Mouse (Mus musculus): ENCODE data around the gene Gm2a. TPM values are rescaled to one million over a fixed set of nuclear protein-coding genes. Genes with fewer than 3 reads are reported as not detected.
A peak's percentile ranks its signal among the peaks of the same experiment; 100 is the strongest.

The Gm2a gene
- polyA plus RNA-seq, 1 experiment from 2014 or later = 84.3 TPM

- TF ChIP-seq CTCF (IDR thresholded peaks at IDR 0.05; ENCODE audit: low read depth) (no peak), EP300 (optimal IDR thresholded peaks at IDR 0.05) (no peak)
- 75% methylated on average over 4 of the region's 4 CpGs for WGBS
- Histone ChIP-seq H3K9me3 (ENCODE audit: control insufficient read depth, low read length) (no peaks in the 10 kb centered on the region), H3K4me1 (replicated peaks; ENCODE audit: control insufficient read depth, insufficient read depth) (no peaks in the 10 kb centered on the region), H3K36me3 (ENCODE audit: control insufficient read depth, insufficient read depth, low read length) (no peaks in the 10 kb centered on the region), H3K4me2 (replicated peaks; ENCODE audit: low read depth) (no peak overlapping the region), H3K9ac (ENCODE audit: low read length) (no peak overlapping the region), H3K27ac (replicated peaks) (no peak overlapping the region), H3K4me3 (ENCODE audit: low read depth, low read length) (no peak overlapping the region), H3K27me3 (ENCODE audit: control insufficient read depth, insufficient read depth, low read length) (no peaks in the 10 kb centered on the region)
- ATAC-seq (ENCODE audit: low FRiP score, low TSS enrichment) (no peak), DNase-seq (ENCODE audit: low spot score) (no peak)
Observed at GRCm38 (mm10) chr11:55148461-55148860, 50.5 kb downstream of the Gm2a start.

GRCm38 (mm10) chr11:55151608-55152007, 53.7 kb downstream of the Gm2a start, which contains the start of gene Slc36a3:
Slc36a3 (minus strand) TSS chr11:55151708.
- Histone ChIP-seq H3K4me3 (ENCODE audit: low read depth, low read length) (no peak within 1 kb of the TSS), H3K27me3 (ENCODE audit: control insufficient read depth, insufficient read depth, low read length) (no peaks in the 10 kb centered on the region), H3K27ac (replicated peaks) (no peak within 1 kb of the TSS), H3K4me1 (replicated peaks; ENCODE audit: control insufficient read depth, insufficient read depth) (no peaks in the 10 kb centered on the region), H3K36me3 (ENCODE audit: control insufficient read depth, insufficient read depth, low read length) (no peaks in the 10 kb centered on the region), H3K4me2 (replicated peaks; ENCODE audit: low read depth) (no peak within 1 kb of the TSS), H3K9me3 (ENCODE audit: control insufficient read depth, low read length) (no peaks in the 10 kb centered on the region), H3K9ac (ENCODE audit: low read length) (no peak within 1 kb of the TSS)
- 81% methylated on average over 3 of the region's 3 CpGs for WGBS
- TF ChIP-seq CTCF (IDR thresholded peaks at IDR 0.05; ENCODE audit: low read depth) (no peak), EP300 (optimal IDR thresholded peaks at IDR 0.05) (no peak)
- DNase-seq (ENCODE audit: low spot score) (no peak), ATAC-seq (ENCODE audit: low FRiP score, low TSS enrichment) (no peak)

- WGBS = 42% methylated on average over 3 of the region's 3 CpGs
- H3K27ac ChIP-seq (replicated peaks) = no peak overlapping the region
- TF ChIP-seq CTCF (IDR thresholded peaks at IDR 0.05; ENCODE audit: low read depth) = no peak
- no peak for TF ChIP-seq EP300 (optimal IDR thresholded peaks at IDR 0.05)
- H3K4me3 ChIP-seq (ENCODE audit: low read depth, low read length) = no peak overlapping the region
- H3K27me3 ChIP-seq (ENCODE audit: control insufficient read depth, insufficient read depth, low read length) = no peaks in the 10 kb centered on the region
- no peaks in the 10 kb centered on the region for H3K9me3 ChIP-seq (ENCODE audit: control insufficient read depth, low read length)
- H3K4me2 ChIP-seq (replicated peaks; ENCODE audit: low read depth) = no peak overlapping the region
- no peaks in the 10 kb centered on the region for H3K4me1 ChIP-seq (replicated peaks; ENCODE audit: control insufficient read depth, insufficient read depth)
- H3K9ac ChIP-seq (ENCODE audit: low read length) = no peak overlapping the region
- ATAC-seq (ENCODE audit: low FRiP score, low TSS enrichment) (no peak), DNase-seq (ENCODE audit: low spot score) (no peak)
- H3K36me3 ChIP-seq (ENCODE audit: control insufficient read depth, insufficient read depth, low read length) = no peaks in the 10 kb centered on the region
Observed at GRCm38 (mm10) chr11:55154398-55155069, 56.6 kb downstream of the Gm2a start.

- Histone ChIP-seq H3K36me3 (ENCODE audit: control insufficient read depth, insufficient read depth, low read length) (no peaks in the 10 kb centered on the region), H3K9ac (ENCODE audit: low read length) (no peak overlapping the region), H3K9me3 (ENCODE audit: control insufficient read depth, low read length) (no peaks in the 10 kb centered on the region), H3K4me3 (ENCODE audit: low read depth, low read length) (no peak overlapping the region), H3K27ac (replicated peaks) (no peak overlapping the region), H3K4me1 (replicated peaks; ENCODE audit: control insufficient read depth, insufficient read depth) (no peaks in the 10 kb centered on the region), H3K27me3 (ENCODE audit: control insufficient read depth, insufficient read depth, low read length) (no peaks in the 10 kb centered on the region), H3K4me2 (replicated peaks; ENCODE audit: low read depth) (no peak overlapping the region)
- DNase-seq (ENCODE audit: low spot score) = no peak
- 66% methylated on average over 6 of the region's 6 CpGs for WGBS
- no peak for TF ChIP-seq CTCF (IDR thresholded peaks at IDR 0.05; ENCODE audit: low read depth)
- no peak for TF ChIP-seq EP300 (optimal IDR thresholded peaks at IDR 0.05)
- ATAC-seq (ENCODE audit: low FRiP score, low TSS enrichment) = no peak
Observed at GRCm38 (mm10) chr11:55155070-55155421, 57.1 kb downstream of the Gm2a start.

GRCm38 (mm10) chr11:55158785-55159359, 61.0 kb downstream of the Gm2a start:
- H3K4me1 ChIP-seq (replicated peaks; ENCODE audit: control insufficient read depth, insufficient read depth) = no peaks in the 10 kb centered on the region
- H3K27me3 ChIP-seq (ENCODE audit: control insufficient read depth, insufficient read depth, low read length) = no peaks in the 10 kb centered on the region

More at GRCm38 (mm10) chr11:55158785-55159359, 61.0 kb downstream of the Gm2a start:
- WGBS = 51% methylated on average over 13 of the region's 13 CpGs
- no peaks in the 10 kb centered on the region for H3K9me3 ChIP-seq (ENCODE audit: control insufficient read depth, low read length)
- peak; percentile 40; the same call in 1 of the 2 replicates for ATAC-seq (ENCODE audit: low FRiP score, low TSS enrichment)
- DNase-seq (ENCODE audit: low spot score) = peak; percentile 83
- TF ChIP-seq EP300 (optimal IDR thresholded peaks at IDR 0.05) = no peak
- TF ChIP-seq CTCF (IDR thresholded peaks at IDR 0.05; ENCODE audit: low read depth) = peak; percentile 97
- H3K27ac ChIP-seq (replicated peaks) = no peak overlapping the region
- H3K4me3 ChIP-seq (ENCODE audit: low read depth, low read length) = no peak overlapping the region
- H3K9ac ChIP-seq (ENCODE audit: low read length) = no peak overlapping the region
- no peak overlapping the region for H3K4me2 ChIP-seq (replicated peaks; ENCODE audit: low read depth)
- H3K36me3 ChIP-seq (ENCODE audit: control insufficient read depth, insufficient read depth, low read length) = no peaks in the 10 kb centered on the region

Other genes starting within 250 kb of the Gm2a start
- 4.5 and 4.8 TPM in 2 replicates for gene Lyrm7, start 237.2 kb upstream of the Gm2a start, polyA plus RNA-seq (2015; fragmentation: Nextera tagmentation; extraction: Ambion mirVana)
- gene Hint1, start 231.7 kb upstream of the Gm2a start, polyA plus RNA-seq (2015; fragmentation: Nextera tagmentation; extraction: Ambion mirVana) = 745 and 824 TPM in 2 replicates
- 185 and 206 TPM in 2 replicates for gene Gpx3, start 195.7 kb upstream of the Gm2a start, polyA plus RNA-seq (2015; fragmentation: Nextera tagmentation; extraction: Ambion mirVana)
- gene Tnip1, start 135.2 kb upstream of the Gm2a start, polyA plus RNA-seq (2015; fragmentation: Nextera tagmentation; extraction: Ambion mirVana) = 14.7 and 15.5 TPM in 2 replicates
- gene Anxa6, start 64.7 kb upstream of the Gm2a start, polyA plus RNA-seq (2015; fragmentation: Nextera tagmentation; extraction: Ambion mirVana) = 140 and 141 TPM in 2 replicates
- gene Ccdc69, start 20.0 kb upstream of the Gm2a start, polyA plus RNA-seq (2015; fragmentation: Nextera tagmentation; extraction: Ambion mirVana) = 5.1 and 5.4 TPM in 2 replicates
- gene Slc36a3, start 53.6 kb downstream of the Gm2a start, polyA plus RNA-seq (2015; fragmentation: Nextera tagmentation; extraction: Ambion mirVana) = 0.06 and 0.11 TPM in 2 replicates
- gene Slc36a2, start 87.0 kb downstream of the Gm2a start, polyA plus RNA-seq (2015; fragmentation: Nextera tagmentation; extraction: Ambion mirVana) = 0.10 and 0.22 TPM in 2 replicates
- gene Slc36a1, start 106.2 kb downstream of the Gm2a start, polyA plus RNA-seq (2015; fragmentation: Nextera tagmentation; extraction: Ambion mirVana) = 0.93 and 0.97 TPM in 2 replicates
- gene Fat2, start 238.4 kb downstream of the Gm2a start, polyA plus RNA-seq (2015; fragmentation: Nextera tagmentation; extraction: Ambion mirVana) = 0.61 and 0.69 TPM in 2 replicates